Mouse (Mus musculus) MEL (cell line): ENCODE measurements around the gene Ppil6. TPM values are rescaled to one million over a fixed set of nuclear protein-coding genes. Genes with fewer than 3 reads are reported as not detected.

Experiments used
- DNase-seq: peaks from one replicate; pipeline ENCODE4 v3.0.0; 2011; ENCODE audit warnings: low read depth, low spot score
- H3K27ac ChIP-seq: 2 replicates; pipeline ENCODE4 v1.5.1; 2012; ENCODE audit warnings: low read depth, mild to moderate bottlenecking, control low read depth, low read length, moderate library complexity; ENCODE audit not compliant: control insufficient read depth
- H3K27me3 ChIP-seq, 2 experiments: fragments of 150-350 bp in 1 of 2; sonication (generic) in 1 of 2; 2 replicates each; pipeline ENCODE4 v1.6.1; 2012; ENCODE audit warnings: low read length in 2 of 2, mild to moderate bottlenecking in 2 of 2, improper control_type of control experiment in 1 of 2, moderate library complexity in 1 of 2; ENCODE audit not compliant: insufficient read depth in 2 of 2, control insufficient read depth in 1 of 2
- H3K36me3 ChIP-seq, 2 experiments: 2 replicates each; pipeline ENCODE4 v1.6.1; 2012 to 2014; ENCODE audit warnings: low read length in 2 of 2, improper control_type of control experiment in 1 of 2, inconsistent platforms in 1 of 2, mild to moderate bottlenecking in 1 of 2; ENCODE audit not compliant: insufficient read depth in 2 of 2, control insufficient read depth in 1 of 2
- H3K4me1 ChIP-seq, 2 experiments: fragments of 150-350 bp in 1 of 2; sonication (generic) in 1 of 2; 2 replicates each; pipeline ENCODE4 v1.6.1; 2012; ENCODE audit warnings: low read length in 2 of 2, improper control_type of control experiment in 1 of 2, mild to moderate bottlenecking in 1 of 2; ENCODE audit not compliant: insufficient read depth in 2 of 2, control insufficient read depth in 1 of 2
- H3K4me3 ChIP-seq, 2 experiments: fragments of 150-350 bp in 1 of 2; sonication (generic) in 1 of 2; 2 replicates each; pipeline ENCODE4 v1.5.1; 2012; ENCODE audit warnings: low read depth in 2 of 2, low read length in 2 of 2, mild to moderate bottlenecking in 2 of 2, moderate library complexity in 2 of 2, control low read depth in 1 of 2, improper control_type of control experiment in 1 of 2; ENCODE audit not compliant: control insufficient read depth in 1 of 2, insufficient read depth in 1 of 2
- H3K79me2 ChIP-seq: 2 replicates; pipeline ENCODE4 v1.6.1; 2012; ENCODE audit warnings: mild to moderate bottlenecking, low read length, moderate library complexity; ENCODE audit not compliant: control insufficient read depth, poor library complexity, insufficient read depth
- H3K9ac ChIP-seq: 2 replicates; pipeline ENCODE4 v1.6.1; 2012; ENCODE audit warnings: low read depth, mild to moderate bottlenecking, control low read depth, low read length, moderate library complexity; ENCODE audit not compliant: control insufficient read depth, poor library complexity, severe bottlenecking
- H3K9me3 ChIP-seq: fragments of 150-350 bp; sonication (generic); replicated peaks from 2 replicates; pipeline ENCODE4 v1.6.1; 2012; ENCODE audit warnings: mild to moderate bottlenecking, low read length, improper control_type of control experiment, moderate library complexity; ENCODE audit not compliant: insufficient read depth
- BHLHE40 ChIP-seq: IDR thresholded peaks from 2 replicates; pipeline ENCODE4 v1.6.1; 2012; ENCODE audit warnings: low read depth, mild to moderate bottlenecking, inconsistent platforms, low read length, improper control_type of control experiment, borderline replicate concordance
- CHD2 ChIP-seq: IDR thresholded peaks from 2 replicates; pipeline ENCODE4 v1.6.1; 2011; ENCODE audit warnings: low read length, improper control_type of control experiment
- E2F4 ChIP-seq: IDR thresholded peaks from 2 replicates; pipeline ENCODE4 v1.6.1; 2011; ENCODE audit warnings: low read depth, low read length, improper control_type of control experiment, borderline replicate concordance
- EP300 ChIP-seq, 2 experiments: IDR thresholded peaks; 2 replicates each; pipeline ENCODE4 v1.6.1; 2011; ENCODE audit warnings: improper control_type of control experiment in 2 of 2, low read length in 2 of 2, low read depth in 1 of 2, mild to moderate bottlenecking in 1 of 2
- ETS1 ChIP-seq: IDR thresholded peaks from 2 replicates; pipeline ENCODE4 v1.6.1; 2012; ENCODE audit warnings: low read depth, mild to moderate bottlenecking, inconsistent platforms, low read length, improper control_type of control experiment, moderate library complexity
- GABPA ChIP-seq: IDR thresholded peaks from 2 replicates; pipeline ENCODE4 v1.6.1; 2012; ENCODE audit warnings: low read depth, mild to moderate bottlenecking, inconsistent platforms, low read length, improper control_type of control experiment, moderate library complexity
- KAT2A ChIP-seq: conservative IDR thresholded peaks from 2 replicates; pipeline ENCODE4 v1.6.1; 2012; ENCODE audit warnings: low read depth, low read length, improper control_type of control experiment, inconsistent platforms
- MAX ChIP-seq: IDR thresholded peaks from 2 replicates; pipeline ENCODE4 v1.6.1; 2011; ENCODE audit warnings: low read length, improper control_type of control experiment
- MAZ ChIP-seq: IDR thresholded peaks from 2 replicates; pipeline ENCODE4 v1.6.1; 2012; ENCODE audit warnings: low read depth, mild to moderate bottlenecking, inconsistent platforms, low read length, improper control_type of control experiment
- MEF2A ChIP-seq: IDR thresholded peaks from 2 replicates; pipeline ENCODE4 v1.6.1; 2014; ENCODE audit warnings: low read depth, mild to moderate bottlenecking, inconsistent platforms, low read length, improper control_type of control experiment; ENCODE audit not compliant: poor library complexity, insufficient replicate concordance, severe bottlenecking; ENCODE audit errors: extremely low read depth
- MYC ChIP-seq: IDR thresholded peaks from 2 replicates; pipeline ENCODE4 v1.6.1; 2011; ENCODE audit warnings: low read depth, mild to moderate bottlenecking, low read length, improper control_type of control experiment, moderate library complexity
- NELFE ChIP-seq: IDR thresholded peaks from 2 replicates; pipeline ENCODE4 v1.6.1; 2011; ENCODE audit warnings: low read depth, low read length, improper control_type of control experiment
- NRF1 ChIP-seq: IDR thresholded peaks from 2 replicates; pipeline ENCODE4 v1.6.1; 2014; ENCODE audit warnings: low read depth, mild to moderate bottlenecking, inconsistent platforms, low read length, improper control_type of control experiment, moderate library complexity; ENCODE audit not compliant: poor library complexity, insufficient read depth, severe bottlenecking
- RCOR1 ChIP-seq: IDR thresholded peaks from 2 replicates; pipeline ENCODE4 v1.6.1; 2012; ENCODE audit warnings: low read depth, mild to moderate bottlenecking, inconsistent platforms, low read length, improper control_type of control experiment
- SIN3A ChIP-seq: IDR thresholded peaks from 2 replicates; pipeline ENCODE4 v1.6.1; 2012; ENCODE audit warnings: low read length, improper control_type of control experiment, inconsistent platforms
- SMC3 ChIP-seq: IDR thresholded peaks from 2 replicates; pipeline ENCODE4 v1.6.1; 2011; ENCODE audit warnings: low read depth, low read length, improper control_type of control experiment
- TAL1 ChIP-seq: IDR thresholded peaks from 2 replicates; pipeline ENCODE4 v1.6.1; 2012; ENCODE audit warnings: mild to moderate bottlenecking, inconsistent platforms, low read length, moderate library complexity, mixed read lengths
- TBP ChIP-seq: IDR thresholded peaks from 2 replicates; pipeline ENCODE4 v1.8.0; 2011; ENCODE audit warnings: low read depth, low read length, improper control_type of control experiment
- TCF12 ChIP-seq: IDR thresholded peaks from 2 replicates; pipeline ENCODE4 v1.6.1; 2014; ENCODE audit warnings: low read depth, mild to moderate bottlenecking, inconsistent platforms, low read length, improper control_type of control experiment, moderate library complexity
- ZKSCAN1 ChIP-seq: IDR thresholded peaks from 2 replicates; pipeline ENCODE4 v1.6.1; 2012; ENCODE audit warnings: low read depth, mild to moderate bottlenecking, inconsistent platforms, low read length, improper control_type of control experiment, moderate library complexity
- ZMIZ1 ChIP-seq: IDR thresholded peaks from 2 replicates; pipeline ENCODE4 v1.6.1; 2012; ENCODE audit warnings: low read depth, mild to moderate bottlenecking, inconsistent platforms, low read length, improper control_type of control experiment, moderate library complexity
- polyA plus RNA-seq, 2 experiments: library from polyadenylated mRNA; stranded (reverse) in 1 of 2; unstranded in 1 of 2; fragments of >175 nt in 1 of 2; fragments of >200 nt in 1 of 2; gene quantifications; 2 replicates each; pipeline versions ENCODE4 v1.2.1 to v1.2.4; 2012; ENCODE audit warnings: low replicate concordance in 2 of 2, low read depth in 1 of 2; ENCODE audit not compliant: insufficient read length in 2 of 2, insufficient read depth in 1 of 2, missing spikeins in 1 of 2
- total RNA-seq: library from RNA; depleted of rRNA; stranded (reverse); fragments of 300-350 nt; gene quantifications from 2 replicates; pipeline ENCODE4 v1.2.3, GENCODE M21; 2012

The Ppil6 gene
- total and polyA plus RNA-seq, 3 experiments: not detected

DNA sequence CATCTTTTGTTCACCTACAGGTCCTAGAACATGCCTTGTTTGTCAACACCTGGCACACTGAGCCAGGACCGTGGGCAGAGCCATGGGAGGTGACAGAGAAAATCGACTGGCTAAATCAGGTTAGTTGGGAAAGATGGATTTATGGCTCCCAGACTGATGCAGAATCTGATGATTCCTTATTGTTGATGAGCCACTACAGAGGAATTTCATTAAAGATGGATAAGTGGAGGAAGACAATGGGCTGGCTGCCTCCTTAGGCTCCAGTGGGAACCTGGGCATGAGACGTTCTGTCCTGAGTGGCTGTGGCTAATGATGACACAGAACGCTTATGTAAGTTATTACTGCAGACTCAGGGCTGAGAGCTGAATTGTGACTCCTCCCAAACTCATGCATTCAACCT lies 63.5 kb downstream of the Ppil6 start:
- no peak overlapping the region for H3K27ac ChIP-seq
- TF ChIP-seq MEF2A (no peak), EP300 (IDR thresholded peaks at IDR 0.05; ENCODE audit: low read depth in 1 of 2, low read length in 2 of 2) (no peak), ZMIZ1 (no peak), CHD2 (no peak), GABPA (no peak), RCOR1 (no peak), NELFE (no peak), TAL1 (no peak), MAX (no peak), MAZ (no peak), TBP (no peak), E2F4 (no peak), SIN3A (no peak), TCF12 (no peak), SMC3 (no peak), ETS1 (no peak), ZKSCAN1 (no peak)

GRCm38 (mm10) chr10:41555081-41555480 lies 64.8 kb downstream of the Ppil6 start:
- no peaks in the 10 kb centered on the region for H3K4me1 ChIP-seq
- no peaks in the 10 kb centered on the region for H3K9me3 ChIP-seq
- peaks cover under 1 to 5% of the 10 kb centered on the region in 2 experiments; a peak in 3 of 4 replicates for H3K27me3 ChIP-seq
- TF ChIP-seq BHLHE40 (no peak), NRF1 (no peak), MYC (no peak), KAT2A (no peak), ETS1 (no peak)
- H3K36me3 ChIP-seq: peaks cover 0 to 3% of the 10 kb centered on the region in 2 experiments; a peak in 1 of 4 replicates
- H3K79me2 ChIP-seq: no peaks in the 10 kb centered on the region
- no peak for DNase-seq
- no peak overlapping the region for H3K4me3 ChIP-seq
- H3K27ac ChIP-seq: no peak overlapping the region
- H3K9ac ChIP-seq: no peak overlapping the region

More for the DNA sequence above, 63.5 kb downstream of the Ppil6 start:
- Histone ChIP-seq H3K4me1 (no peaks in the 10 kb centered on the region), H3K79me2 (no peaks in the 10 kb centered on the region), H3K36me3 (no peaks in the 10 kb centered on the region), H3K9me3 (no peaks in the 10 kb centered on the region), H3K4me3 (no peak overlapping the region), H3K27me3 (peaks cover 3 to 11% of the 10 kb centered on the region in 2 experiments), H3K9ac (no peak overlapping the region)
- DNase-seq: no peak
